Mouse (Mus musculus) liver, adult 2 months (tissue): ENCODE measurements around the gene Trim44.

Experiments used
- CTCF ChIP-seq: fragments of 200-500 bp; IDR thresholded peaks from 2 replicates; pipeline ENCODE4 v1.5.1; 2011; ENCODE audit warnings: low read depth, low read length, control low read depth
- POLR2A ChIP-seq: fragments of 200-500 bp; IDR thresholded peaks from 2 replicates; pipeline ENCODE4 v1.6.1; 2011; ENCODE audit warnings: low read length, control low read depth; ENCODE audit not compliant: insufficient read depth; ENCODE audit errors: extremely low read depth

DNA sequence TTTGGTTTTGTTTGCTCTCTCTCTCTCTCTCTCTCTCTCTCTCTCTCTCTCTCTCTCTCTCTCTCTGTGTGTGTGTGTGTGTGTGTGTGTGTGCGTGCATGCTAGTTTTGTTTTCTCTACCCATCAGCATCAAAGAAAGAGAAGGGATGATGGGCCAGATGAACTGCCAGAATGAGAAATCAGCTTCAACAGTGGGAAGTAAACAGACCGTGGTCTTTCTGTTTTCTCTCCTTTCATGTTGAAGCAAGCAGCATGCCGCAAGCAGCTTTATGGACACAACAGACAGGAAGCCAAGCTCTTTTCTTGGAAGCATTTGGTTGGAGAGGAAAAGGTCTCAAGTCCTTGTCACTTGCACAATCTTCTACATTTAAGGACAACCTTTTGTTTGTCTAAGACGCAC lies 23.5 kb upstream of the Trim44 start:
- TF ChIP-seq CTCF: no peak
- no peak for TF ChIP-seq POLR2A
